Mouse (Mus musculus): Measurements from ENCODE around the gene Ncs1. TPM values are rescaled to one million over a fixed set of nuclear protein-coding genes. Genes with fewer than 3 reads are reported as not detected.

The Ncs1 gene
- polyA plus RNA-seq, 1 experiment from 2014 or later = 42.8 TPM

GRCm38 (mm10) chr2:31206882-31207281 lies 38.7 kb upstream of the Ncs1 start:
- 72% methylated on average over 8 of the region's 8 CpGs for WGBS (ENCODE audit: insufficient replicate concordance)
- Histone ChIP-seq H3K27me3 (ENCODE audit: control insufficient read depth, insufficient read depth, low read length) (no peaks in the 10 kb centered on the region), H3K9ac (ENCODE audit: low read depth, low read length) (0 out of 2 replicates have a peak overlapping the region, but pooled peaks have one; percentile 28), H3K4me2 (no peak overlapping the region), H3K36me3 (ENCODE audit: control insufficient read depth, insufficient read depth, low read length) (peaks cover 4% of the 10 kb centered on the region; the same call in 1 of the 2 replicates), H3K27ac (ENCODE audit: low read depth, low read length) (peak overlapping the region; percentile 72; the same call in 1 of the 2 replicates), H3K4me1 (ENCODE audit: control insufficient read depth, insufficient read depth, low read length) (peaks cover 73% of the 10 kb centered on the region), H3K9me3 (replicated peaks; ENCODE audit: control insufficient read depth, low read length) (no peaks in the 10 kb centered on the region), H3K4me3 (ENCODE audit: low read depth, low read length) (no peak overlapping the region)
- no peak for ATAC-seq (replicated peaks; ENCODE audit: insufficient number of reproducible peaks, low FRiP score, low TSS enrichment)

- ATAC-seq (replicated peaks; ENCODE audit: insufficient number of reproducible peaks, low FRiP score, low TSS enrichment) = no peak
- no peak overlapping the region for H3K9ac ChIP-seq (ENCODE audit: low read depth, low read length)
- no peak overlapping the region for H3K4me2 ChIP-seq
- H3K36me3 ChIP-seq (ENCODE audit: control insufficient read depth, insufficient read depth, low read length) = peaks cover 6% of the 10 kb centered on the region; the same call in 1 of the 2 replicates
- peak overlapping the region; percentile 72 for H3K27ac ChIP-seq (ENCODE audit: low read depth, low read length)
- WGBS (ENCODE audit: insufficient replicate concordance) = 71% methylated on average over 13 of the region's 13 CpGs
- H3K9me3 ChIP-seq (replicated peaks; ENCODE audit: control insufficient read depth, low read length) = no peaks in the 10 kb centered on the region
- H3K27me3 ChIP-seq (ENCODE audit: control insufficient read depth, insufficient read depth, low read length) = no peaks in the 10 kb centered on the region
- no peak overlapping the region for H3K4me3 ChIP-seq (ENCODE audit: low read depth, low read length)
- H3K4me1 ChIP-seq (ENCODE audit: control insufficient read depth, insufficient read depth, low read length) = peaks cover 74% of the 10 kb centered on the region
Measured at GRCm38 (mm10) chr2:31208544-31209142, 37.0 kb upstream of the Ncs1 start.

- WGBS (ENCODE audit: insufficient replicate concordance) = 82% methylated on average over 4 of the region's 4 CpGs
- peaks cover 6% of the 10 kb centered on the region; the same call in 1 of the 2 replicates for H3K36me3 ChIP-seq (ENCODE audit: control insufficient read depth, insufficient read depth, low read length)
- H3K27ac ChIP-seq (ENCODE audit: low read depth, low read length) = peak overlapping the region; percentile 93
- H3K4me1 ChIP-seq (ENCODE audit: control insufficient read depth, insufficient read depth, low read length) = peaks cover 81% of the 10 kb centered on the region
- H3K9me3 ChIP-seq (replicated peaks; ENCODE audit: control insufficient read depth, low read length) = no peaks in the 10 kb centered on the region
- H3K4me2 ChIP-seq = no peak overlapping the region
- no peak overlapping the region for H3K9ac ChIP-seq (ENCODE audit: low read depth, low read length)
- H3K4me3 ChIP-seq (ENCODE audit: low read depth, low read length) = no peak overlapping the region
- ATAC-seq (replicated peaks; ENCODE audit: insufficient number of reproducible peaks, low FRiP score, low TSS enrichment) = no peak
- H3K27me3 ChIP-seq (ENCODE audit: control insufficient read depth, insufficient read depth, low read length) = no peaks in the 10 kb centered on the region
Measured at GRCm38 (mm10) chr2:31209525-31209924, 36.1 kb upstream of the Ncs1 start.

- H3K4me1 ChIP-seq (ENCODE audit: control insufficient read depth, insufficient read depth, low read length) = peaks cover 85% of the 10 kb centered on the region
- H3K9ac ChIP-seq (ENCODE audit: low read depth, low read length) = peak overlapping the region; percentile 24
- H3K4me3 ChIP-seq (ENCODE audit: low read depth, low read length) = peak overlapping the region; percentile 19; the same call in 1 of the 2 replicates
- H3K27me3 ChIP-seq (ENCODE audit: control insufficient read depth, insufficient read depth, low read length) = no peaks in the 10 kb centered on the region
- peaks cover 10% of the 10 kb centered on the region for H3K36me3 ChIP-seq (ENCODE audit: control insufficient read depth, insufficient read depth, low read length)
- WGBS (ENCODE audit: insufficient replicate concordance) = 54% methylated on average over 11 of the region's 11 CpGs
- H3K27ac ChIP-seq (ENCODE audit: low read depth, low read length) = peak overlapping the region; percentile 93
- no peaks in the 10 kb centered on the region for H3K9me3 ChIP-seq (replicated peaks; ENCODE audit: control insufficient read depth, low read length)
- ATAC-seq (replicated peaks; ENCODE audit: insufficient number of reproducible peaks, low FRiP score, low TSS enrichment) = peak; percentile 50; the same call in 1 of the 2 replicates
- peak overlapping the region; percentile 46 for H3K4me2 ChIP-seq
Measured at GRCm38 (mm10) chr2:31210144-31210847, 35.3 kb upstream of the Ncs1 start.

- peak overlapping the region; percentile 46 for H3K4me2 ChIP-seq
- H3K27me3 ChIP-seq (ENCODE audit: control insufficient read depth, insufficient read depth, low read length) = no peaks in the 10 kb centered on the region
- H3K27ac ChIP-seq (ENCODE audit: low read depth, low read length) = peak overlapping the region; percentile 93
- no peaks in the 10 kb centered on the region for H3K9me3 ChIP-seq (replicated peaks; ENCODE audit: control insufficient read depth, low read length)
- no peak overlapping the region for H3K4me3 ChIP-seq (ENCODE audit: low read depth, low read length)
- H3K4me1 ChIP-seq (ENCODE audit: control insufficient read depth, insufficient read depth, low read length) = peaks cover 82% of the 10 kb centered on the region
- 52% methylated on average over 3 of the region's 3 CpGs for WGBS (ENCODE audit: insufficient replicate concordance)
- H3K36me3 ChIP-seq (ENCODE audit: control insufficient read depth, insufficient read depth, low read length) = peaks cover 12% of the 10 kb centered on the region
- H3K9ac ChIP-seq (ENCODE audit: low read depth, low read length) = peak overlapping the region; percentile 53; the same call in 1 of the 2 replicates
- ATAC-seq (replicated peaks; ENCODE audit: insufficient number of reproducible peaks, low FRiP score, low TSS enrichment) = no peak
Measured at GRCm38 (mm10) chr2:31211204-31211603, 34.4 kb upstream of the Ncs1 start.

- ATAC-seq (replicated peaks; ENCODE audit: insufficient number of reproducible peaks, low FRiP score, low TSS enrichment) = no peak
- Histone ChIP-seq H3K27me3 (ENCODE audit: control insufficient read depth, insufficient read depth, low read length) (no peaks in the 10 kb centered on the region), H3K9ac (ENCODE audit: low read depth, low read length) (0 out of 2 replicates have a peak overlapping the region, but pooled peaks have one; percentile 22), H3K9me3 (replicated peaks; ENCODE audit: control insufficient read depth, low read length) (no peaks in the 10 kb centered on the region), H3K4me2 (no peak overlapping the region), H3K36me3 (ENCODE audit: control insufficient read depth, insufficient read depth, low read length) (peaks cover 8% of the 10 kb centered on the region), H3K27ac (ENCODE audit: low read depth, low read length) (peak overlapping the region; percentile 57), H3K4me1 (ENCODE audit: control insufficient read depth, insufficient read depth, low read length) (peaks cover 57% of the 10 kb centered on the region), H3K4me3 (ENCODE audit: low read depth, low read length) (no peak overlapping the region)
- WGBS (ENCODE audit: insufficient replicate concordance) = 67% methylated on average over 16 of the region's 16 CpGs
Measured at GRCm38 (mm10) chr2:31214211-31214796, 31.3 kb upstream of the Ncs1 start.

- 81% methylated on average over 3 of the region's 3 CpGs for WGBS (ENCODE audit: insufficient replicate concordance)
- Histone ChIP-seq H3K27ac (ENCODE audit: low read depth, low read length) (no peak overlapping the region), H3K4me2 (no peak overlapping the region), H3K9me3 (replicated peaks; ENCODE audit: control insufficient read depth, low read length) (no peaks in the 10 kb centered on the region), H3K4me3 (ENCODE audit: low read depth, low read length) (no peak overlapping the region), H3K4me1 (ENCODE audit: control insufficient read depth, insufficient read depth, low read length) (peaks cover 29% of the 10 kb centered on the region), H3K36me3 (ENCODE audit: control insufficient read depth, insufficient read depth, low read length) (peaks cover 6% of the 10 kb centered on the region), H3K27me3 (ENCODE audit: control insufficient read depth, insufficient read depth, low read length) (no peaks in the 10 kb centered on the region), H3K9ac (ENCODE audit: low read depth, low read length) (no peak overlapping the region)
- no peak for ATAC-seq (replicated peaks; ENCODE audit: insufficient number of reproducible peaks, low FRiP score, low TSS enrichment)
Measured at GRCm38 (mm10) chr2:31218611-31219010, 27.0 kb upstream of the Ncs1 start.

- H3K27me3 ChIP-seq (ENCODE audit: control insufficient read depth, insufficient read depth, low read length) = no peaks in the 10 kb centered on the region
- peak overlapping the region; percentile 35; the same call in 1 of the 2 replicates for H3K27ac ChIP-seq (ENCODE audit: low read depth, low read length)
- no peak overlapping the region for H3K4me2 ChIP-seq
- no peak for ATAC-seq (replicated peaks; ENCODE audit: insufficient number of reproducible peaks, low FRiP score, low TSS enrichment)
- H3K9me3 ChIP-seq (replicated peaks; ENCODE audit: control insufficient read depth, low read length) = no peaks in the 10 kb centered on the region
- H3K4me3 ChIP-seq (ENCODE audit: low read depth, low read length) = no peak overlapping the region
- WGBS (ENCODE audit: insufficient replicate concordance) = 55% methylated on average over 6 of the region's 6 CpGs
- H3K36me3 ChIP-seq (ENCODE audit: control insufficient read depth, insufficient read depth, low read length) = peaks cover 6% of the 10 kb centered on the region
- peaks cover 21% of the 10 kb centered on the region for H3K4me1 ChIP-seq (ENCODE audit: control insufficient read depth, insufficient read depth, low read length)
- H3K9ac ChIP-seq (ENCODE audit: low read depth, low read length) = no peak overlapping the region
Measured at GRCm38 (mm10) chr2:31219470-31219869, 26.2 kb upstream of the Ncs1 start.

All from heart, embryonic 11.5 days (tissue).